Mouse (Mus musculus) C2C12 (cell line): ENCODE measurements around the gene Bmpr1a.

Experiments
- CTCF ChIP-seq: IDR thresholded peaks from one replicate; pipeline ENCODE4 v1.5.1; 2011; ENCODE audit not compliant: control insufficient read depth, insufficient read depth, insufficient read length
- MAX ChIP-seq: IDR thresholded peaks from one replicate; pipeline ENCODE4 v1.6.1; 2011; ENCODE audit warnings: mild to moderate bottlenecking, control low read depth

GRCm38 (mm10) chr14:34373581-34373980 lies 129.6 kb downstream of the Bmpr1a start:
- TF ChIP-seq CTCF (no peak), MAX (no peak)
